Mouse (Mus musculus): ENCODE measurements around the gene Cracr2a. TPM values are rescaled to one million over a fixed set of nuclear protein-coding genes. Genes with fewer than 3 reads are reported as not detected.

The Cracr2a gene
- polyA plus RNA-seq, 1 experiment from 2014 or later = 0.81 TPM

DNA sequence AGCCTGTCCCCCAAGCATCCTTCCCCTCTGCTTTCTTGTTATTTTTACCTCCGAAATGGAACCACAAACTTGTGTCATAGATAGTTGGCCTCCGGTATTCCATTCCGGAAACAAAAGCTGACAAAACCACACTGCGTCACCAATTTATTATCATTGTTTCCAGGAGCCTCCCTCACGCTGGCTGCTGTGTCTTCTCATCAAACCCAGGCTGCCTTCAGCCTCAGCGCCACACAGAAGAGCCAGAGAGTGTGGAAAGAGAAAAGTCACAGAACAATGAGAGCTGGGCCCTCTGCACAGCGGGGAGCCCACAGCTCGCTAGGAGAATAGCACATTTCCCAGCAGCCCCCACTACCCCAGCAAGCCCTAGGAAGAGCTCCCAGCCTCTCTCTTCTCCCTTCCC is 162.0 kb downstream of the Cracr2a start:
- peak; percentile 25; the same call in 1 of the 2 replicates for ATAC-seq (ENCODE audit: low FRiP score, low read depth)
- H3K4me1 ChIP-seq = peaks cover 16% of the 10 kb centered on the region
- H3K4me2 ChIP-seq (replicated peaks) = no peak overlapping the region
- no peaks in the 10 kb centered on the region for H3K27me3 ChIP-seq (replicated peaks)
- no peak overlapping the region for H3K9ac ChIP-seq
- 0 out of 2 replicates have a peak overlapping the region, but pooled peaks have one; percentile 12 for H3K27ac ChIP-seq
- WGBS = 30% methylated on average over 8 of the region's 8 CpGs
- no peak overlapping the region for H3K4me3 ChIP-seq
- no peaks in the 10 kb centered on the region for H3K9me3 ChIP-seq
- peaks cover 18% of the 10 kb centered on the region for H3K36me3 ChIP-seq

Other genes starting within 250 kb of the Cracr2a start
- gene Parp11, start 114.5 kb upstream of the Cracr2a start, polyA plus RNA-seq (2016; fragmentation: Nextera tagmentation; extraction: Ambion mirVana) = 60.5 and 62.8 TPM in 2 replicates
- gene Prmt8, start 208.1 kb downstream of the Cracr2a start, polyA plus RNA-seq (2016; fragmentation: Nextera tagmentation; extraction: Ambion mirVana) = 44.9 and 47.5 TPM in 2 replicates

Data from neural tube, embryonic 12.5 days (tissue).